Mouse (Mus musculus) spleen, adult 12 weeks (tissue): Measurements from ENCODE around the gene Bcor.

Source experiments
- DNase-seq: peaks from one replicate; pipeline ENCODE4 v3.0.0; 2022; ENCODE audit warnings: low spot score

Gene Bcor

DNA sequence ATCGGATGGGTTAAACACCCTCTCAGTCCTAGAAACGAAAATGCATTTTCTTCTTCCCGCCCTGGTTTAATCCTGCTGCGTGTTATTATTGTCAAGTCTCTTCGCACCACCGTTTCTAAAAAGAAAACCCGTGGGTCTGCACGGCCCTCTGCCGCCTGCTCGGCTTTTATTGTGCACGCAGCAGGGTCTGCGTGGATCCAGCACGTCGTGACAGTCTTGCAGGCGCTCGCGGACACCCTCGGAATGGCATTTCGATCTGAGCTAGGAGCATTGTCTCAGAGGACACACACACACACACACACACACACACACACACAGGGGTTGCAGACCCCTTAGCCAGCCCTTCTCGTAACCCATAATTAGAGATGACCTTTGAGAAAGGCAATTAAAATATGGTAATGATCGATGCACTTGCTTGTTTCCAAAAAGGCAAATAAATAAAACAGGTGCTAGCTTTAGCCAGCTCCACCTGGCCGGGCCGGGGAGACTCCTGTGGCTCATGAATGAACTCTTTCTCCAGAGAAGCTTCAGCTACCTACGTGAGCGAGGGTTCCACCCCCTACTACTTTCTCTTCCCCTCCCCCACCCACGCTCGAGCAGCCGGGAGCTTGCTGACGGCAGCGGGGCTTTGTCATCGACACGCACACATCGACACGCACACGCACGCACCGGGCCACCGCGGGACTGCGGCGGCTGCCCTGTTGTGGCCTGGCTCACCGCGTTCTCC is 8.7 kb downstream of the Bcor start:
- DNase-seq = no peak

DNA sequence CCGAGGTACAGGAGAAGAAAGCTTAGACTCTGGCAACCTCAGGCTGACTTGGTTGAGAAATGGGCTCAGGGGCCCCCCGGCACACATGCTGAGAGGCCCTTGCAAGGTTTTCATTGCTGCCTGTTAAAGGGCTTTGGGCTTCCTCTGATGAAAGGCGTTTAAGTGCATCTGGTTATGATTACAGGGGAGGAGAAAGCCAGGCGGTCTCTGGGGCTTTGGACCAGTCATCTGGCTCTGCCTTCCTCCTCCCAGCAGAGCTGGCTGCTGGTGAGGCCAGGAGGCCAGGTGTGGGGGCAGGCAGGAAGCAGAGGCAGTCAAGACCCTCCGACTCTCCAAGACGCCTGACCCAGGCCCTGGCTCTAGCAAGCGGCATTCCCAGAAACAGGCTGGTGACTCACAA is 9.7 kb downstream of the Bcor start:
- no peak for DNase-seq

DNA sequence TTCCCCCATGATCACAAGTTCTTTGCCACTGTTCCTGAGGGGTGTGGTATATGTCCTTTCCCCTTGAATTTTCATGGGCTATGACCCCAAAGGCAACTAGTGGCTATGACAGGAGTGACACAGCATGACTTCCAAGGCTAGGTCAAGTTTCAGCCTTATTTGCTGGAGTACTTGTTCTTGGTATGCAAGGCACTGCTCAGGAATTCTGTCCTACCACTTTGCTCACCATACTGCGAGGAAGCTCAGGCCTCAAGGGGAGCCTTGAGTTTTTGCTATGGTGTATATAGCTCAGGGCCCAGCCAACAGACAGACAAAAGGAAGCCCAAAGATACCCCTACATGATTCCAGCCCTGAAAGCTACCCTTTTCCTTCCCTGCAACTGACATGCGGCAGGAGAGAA is 13.9 kb downstream of the Bcor start:
- DNase-seq = no peak

DNA sequence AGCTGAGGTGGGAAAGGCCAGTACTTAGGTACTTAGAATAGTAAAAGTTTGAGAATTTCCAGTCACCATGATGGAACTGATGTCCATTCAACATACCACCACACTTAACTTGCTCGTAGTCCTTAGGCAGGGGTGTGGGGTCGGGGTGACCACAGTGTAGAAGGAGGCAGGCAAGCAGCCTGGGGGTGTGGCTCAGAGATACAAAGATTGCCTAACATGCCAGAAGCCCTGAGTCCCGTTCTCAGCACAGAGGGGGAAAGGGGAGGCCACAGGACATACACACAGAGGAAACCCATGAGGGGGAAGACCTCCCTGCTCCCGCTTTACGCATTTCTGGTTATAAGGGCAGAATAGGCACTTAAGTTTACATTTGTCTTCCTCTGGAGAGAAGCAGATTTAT is 17.3 kb downstream of the Bcor start:
- no peak for DNase-seq

DNA sequence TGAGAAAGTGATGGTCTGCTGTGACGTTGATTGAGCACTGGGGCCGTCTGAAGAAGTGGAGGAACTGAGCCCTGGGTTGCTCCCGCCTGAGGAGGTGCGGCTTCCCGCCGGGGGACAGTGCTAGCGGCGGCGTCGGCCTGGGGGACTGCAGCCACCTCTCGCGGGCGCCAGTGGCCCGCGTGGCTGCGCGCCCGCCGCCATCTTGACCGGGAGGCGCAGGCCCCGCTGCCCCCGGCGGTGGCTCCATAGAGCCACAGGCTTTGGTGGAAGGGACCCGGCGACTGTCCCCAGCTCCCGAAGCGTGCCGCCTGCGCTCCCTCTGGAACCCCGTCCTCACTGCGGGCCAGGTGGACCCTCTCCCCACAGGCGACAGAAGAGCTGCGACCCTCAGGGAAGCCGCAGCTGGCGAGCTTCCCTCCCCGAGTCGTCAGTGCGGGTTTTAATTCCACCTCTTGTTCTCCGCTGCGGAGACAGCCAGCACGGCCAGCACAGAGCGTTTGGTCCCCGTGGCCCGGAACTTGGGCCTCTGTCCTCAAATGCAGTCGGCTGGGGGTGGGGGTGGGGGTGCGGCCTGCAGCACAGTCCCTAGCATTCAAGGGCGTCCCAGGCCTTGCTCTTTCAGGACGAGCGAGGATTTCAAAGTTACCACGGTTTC is 19.9 kb downstream of the Bcor start:
- no peak for DNase-seq

DNA sequence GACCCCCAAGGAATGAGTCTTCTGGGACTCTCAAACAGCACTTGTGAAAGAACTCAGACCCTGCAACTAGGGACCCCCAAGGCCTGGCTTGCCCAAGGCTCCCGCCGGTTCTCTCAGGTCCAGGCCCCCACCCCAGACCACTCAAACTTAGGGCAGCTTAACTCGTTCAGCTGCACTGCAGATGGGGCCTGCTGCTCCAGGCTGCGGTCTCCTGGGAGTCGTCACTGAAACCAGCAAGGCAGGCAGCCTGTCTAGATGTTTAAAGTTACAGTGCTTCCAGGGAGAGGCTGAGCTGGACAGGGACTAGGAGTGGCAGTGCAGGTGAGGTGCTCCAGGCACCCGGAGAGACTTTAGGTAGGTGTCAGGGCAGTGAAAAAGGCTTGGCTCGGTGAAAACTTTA is 21.9 kb downstream of the Bcor start:
- no peak for DNase-seq

DNA sequence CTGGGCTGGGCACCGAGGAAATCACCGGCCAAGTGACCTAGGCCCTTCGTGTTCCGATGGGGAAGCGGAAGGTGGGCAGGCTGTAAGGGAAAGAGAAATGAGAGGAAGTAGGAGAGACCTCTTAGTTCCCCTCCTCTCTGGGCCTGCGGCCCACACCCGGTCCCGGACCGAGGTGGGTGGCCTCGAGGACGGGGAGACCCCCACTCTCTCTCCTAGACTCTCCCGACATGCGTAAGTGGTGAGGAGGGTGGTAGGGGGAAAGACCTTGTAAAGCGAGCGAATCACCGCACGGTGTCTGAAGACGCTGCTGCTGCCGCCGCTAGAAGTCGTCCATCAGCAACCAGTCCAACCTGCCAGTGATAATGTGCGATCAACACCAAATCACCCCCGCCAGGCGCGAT is 23.0 kb downstream of the Bcor start:
- DNase-seq = no peak

DNA sequence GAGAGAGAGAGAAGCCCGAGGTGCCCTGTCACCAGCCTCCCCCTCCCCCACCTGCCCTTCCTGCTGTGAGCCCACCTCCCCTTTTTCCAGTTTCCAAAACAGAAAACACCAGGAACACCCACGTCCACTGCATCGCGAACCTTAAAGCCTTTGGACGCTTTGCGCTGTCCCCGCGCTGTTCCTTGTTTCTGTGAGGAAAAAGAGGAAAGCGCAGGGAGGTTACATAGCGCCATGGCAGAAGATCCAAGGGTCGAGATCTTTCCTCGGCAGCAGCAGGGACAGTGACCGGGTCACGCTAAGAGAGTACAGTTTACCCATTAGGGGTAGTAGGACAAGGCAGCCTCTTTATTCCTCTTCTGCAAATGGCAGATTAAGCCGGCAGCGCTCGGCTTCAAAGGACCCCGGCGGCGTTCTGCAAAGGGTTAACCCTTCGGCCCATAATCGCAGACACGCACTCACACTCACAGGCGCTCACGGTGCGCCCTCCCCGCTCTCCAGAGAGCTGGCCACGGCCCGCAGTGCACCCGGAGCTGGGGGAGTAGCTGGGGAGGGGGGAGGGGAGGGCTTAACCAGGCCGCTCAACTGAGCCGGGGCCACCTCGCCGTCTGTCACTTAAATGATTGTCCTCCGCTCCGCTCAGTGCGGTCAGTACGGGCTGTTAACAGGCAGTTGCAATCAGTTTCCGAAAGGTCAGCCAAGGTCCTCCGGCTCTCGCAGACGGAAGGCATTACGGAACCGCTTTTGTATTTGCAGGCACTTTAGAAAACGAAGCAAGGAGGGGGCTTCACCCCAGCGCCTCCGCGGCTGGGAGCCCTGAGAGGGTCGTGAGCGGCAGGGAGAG is 23.7 kb downstream of the Bcor start:
- no peak for DNase-seq

DNA sequence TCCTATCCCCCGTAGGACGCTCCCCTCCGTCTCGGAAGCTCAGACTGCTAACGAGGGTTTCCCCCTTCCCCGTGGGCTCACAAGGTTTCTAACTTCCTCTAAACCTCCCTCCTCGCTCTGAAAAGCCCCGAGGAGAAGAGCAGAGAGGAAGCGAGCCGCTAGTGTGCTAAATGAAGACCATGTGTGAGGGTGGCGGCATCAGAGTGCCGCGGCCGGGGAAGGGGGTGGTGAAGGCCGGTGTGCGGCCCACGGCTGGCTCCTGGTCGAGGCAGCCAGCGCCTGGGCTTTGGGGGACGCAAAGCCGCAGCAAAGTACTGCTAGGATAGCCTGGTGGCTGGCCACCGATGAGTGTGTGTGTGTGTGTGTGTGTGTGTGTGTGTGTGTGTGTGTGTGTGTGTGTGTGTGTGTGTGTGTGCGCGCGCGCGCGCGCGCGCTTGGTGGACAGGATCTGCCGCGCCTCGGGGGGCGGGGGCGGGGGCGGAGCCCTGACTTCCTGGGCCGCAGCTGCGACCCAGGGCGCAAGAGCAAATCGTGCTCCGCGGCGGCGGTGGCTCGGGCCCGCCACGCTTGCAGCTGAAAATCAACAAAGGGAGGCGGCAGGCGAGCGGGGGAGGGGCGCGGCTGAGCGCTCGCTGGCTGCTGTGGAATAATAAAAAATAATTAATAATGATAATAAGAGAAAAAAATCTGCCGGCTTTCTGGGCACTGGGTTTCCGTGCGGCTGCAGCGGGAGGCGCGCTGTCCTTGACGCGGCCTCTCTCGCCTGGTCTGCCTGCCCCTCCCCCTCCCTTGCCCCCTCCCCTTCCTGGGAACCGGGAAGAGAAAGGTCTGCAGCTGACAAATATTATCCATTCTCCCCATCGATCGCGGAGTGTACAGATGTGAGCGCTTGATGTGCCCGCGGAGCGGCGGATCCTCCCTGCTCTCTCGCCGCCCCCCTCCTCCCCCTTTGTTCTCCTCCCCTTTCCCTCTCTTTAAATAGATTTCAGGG is 24.7 kb downstream of the Bcor start:
- DNase-seq = no peak

DNA sequence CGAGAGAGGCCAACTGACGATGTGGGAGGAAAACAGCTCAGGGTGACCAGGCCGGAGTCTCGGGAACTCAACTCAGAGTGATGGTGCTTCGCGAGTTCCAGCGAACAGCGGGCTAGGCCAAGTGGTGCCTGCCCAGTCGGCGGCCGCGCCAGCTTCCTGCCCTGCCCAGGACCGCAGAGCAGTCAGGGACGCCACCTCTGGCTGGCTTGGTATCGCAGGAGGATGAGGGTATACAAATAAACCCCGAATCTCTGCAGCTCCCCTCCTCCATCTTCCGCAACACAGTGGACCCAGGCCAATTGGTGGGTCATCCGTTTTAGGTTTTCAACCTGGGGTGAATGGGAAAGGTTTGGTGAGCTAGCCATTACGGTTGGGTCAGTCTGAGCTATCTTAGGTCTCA is 25.6 kb downstream of the Bcor start:
- no peak for DNase-seq

DNA sequence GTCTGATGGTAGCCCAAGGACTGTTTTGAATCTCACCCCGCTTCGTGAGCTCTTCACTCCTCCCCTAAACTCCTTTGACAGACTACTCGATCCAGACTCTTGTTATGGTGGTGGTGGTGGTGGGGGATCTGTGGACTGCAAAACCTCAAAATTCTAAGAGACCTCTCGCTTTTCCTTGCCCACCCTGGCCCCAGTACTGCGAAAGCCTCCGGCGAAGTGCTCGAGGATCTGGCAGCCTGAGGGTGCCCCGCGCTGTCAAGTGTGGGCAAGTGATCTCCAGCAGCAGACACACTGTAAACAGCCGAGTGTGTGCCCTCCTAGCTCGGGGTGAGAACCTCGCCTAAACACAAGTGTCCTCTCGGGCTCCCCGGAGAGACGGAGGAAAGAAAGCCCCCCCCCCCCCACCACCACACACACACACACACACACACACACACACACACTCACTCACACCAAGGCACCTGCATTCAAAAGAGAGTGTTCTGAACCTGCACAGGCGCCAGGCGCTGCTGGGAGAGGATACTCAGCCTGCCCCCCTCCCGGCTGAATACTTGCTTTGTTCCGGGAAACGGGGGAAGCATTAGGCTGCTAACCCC is 26.2 kb downstream of the Bcor start:
- no peak for DNase-seq

DNA sequence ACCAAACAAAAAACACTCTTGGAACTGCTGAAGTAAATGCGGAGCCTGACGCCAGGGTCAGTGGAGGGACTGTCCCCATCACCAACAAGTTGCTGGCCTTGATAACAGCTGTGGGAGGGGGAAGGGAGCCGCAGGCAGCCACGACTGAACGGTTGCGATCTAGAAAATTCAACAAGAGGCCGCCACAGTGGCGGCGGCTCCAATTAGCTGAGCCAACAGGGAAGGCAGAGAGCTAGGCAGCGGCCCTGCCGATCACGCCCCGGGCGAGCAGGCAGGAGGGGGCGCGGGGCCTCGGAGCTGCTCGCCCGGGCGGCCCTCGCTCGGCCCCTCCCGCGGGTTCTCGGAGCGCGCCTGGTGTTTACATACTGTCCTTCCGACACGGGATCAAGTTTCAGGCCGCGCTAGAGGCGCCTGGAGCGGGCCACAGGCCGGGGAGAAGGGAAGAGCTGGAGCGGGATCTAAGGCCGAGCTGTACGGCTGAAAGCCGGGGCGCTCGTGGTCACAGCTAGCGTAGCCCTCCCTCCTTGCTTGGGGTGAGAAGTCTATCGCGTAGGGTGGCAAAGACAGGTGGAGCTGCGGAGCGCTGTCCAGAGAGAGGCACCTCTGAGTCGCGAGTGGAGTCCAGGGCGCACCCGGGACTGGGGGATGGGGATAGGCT is 26.8 kb downstream of the Bcor start:
- no peak for DNase-seq

DNA sequence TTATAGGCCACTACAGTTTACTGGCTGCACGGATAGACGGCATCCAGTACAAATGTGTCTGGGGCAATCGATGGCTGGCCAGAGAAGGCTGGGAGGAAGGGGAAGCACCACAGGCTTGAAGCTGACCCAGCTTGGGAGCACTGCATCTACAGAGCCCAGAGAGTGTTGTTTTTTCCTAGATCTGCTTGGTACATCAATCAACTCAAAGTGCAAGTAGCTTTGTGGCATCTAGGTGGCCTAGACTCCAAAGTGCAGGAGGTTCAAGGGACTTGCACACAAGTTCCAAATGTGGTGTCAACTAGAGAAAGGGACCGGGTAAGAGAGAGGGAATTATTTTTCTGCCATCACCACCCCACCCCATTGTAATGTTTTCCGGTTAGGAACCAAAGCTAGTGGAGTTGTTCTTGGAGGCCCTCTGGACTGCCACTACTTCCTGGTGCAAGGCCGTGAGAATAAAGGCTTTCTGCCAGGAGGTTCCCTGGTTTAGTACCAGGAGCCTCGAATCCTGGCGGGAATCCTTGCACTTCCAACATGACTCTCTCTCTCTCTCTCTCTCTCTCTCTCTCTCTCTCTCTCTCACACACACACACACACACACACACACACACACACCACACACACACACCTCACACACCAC is 27.5 kb downstream of the Bcor start:
- DNase-seq = no peak

DNA sequence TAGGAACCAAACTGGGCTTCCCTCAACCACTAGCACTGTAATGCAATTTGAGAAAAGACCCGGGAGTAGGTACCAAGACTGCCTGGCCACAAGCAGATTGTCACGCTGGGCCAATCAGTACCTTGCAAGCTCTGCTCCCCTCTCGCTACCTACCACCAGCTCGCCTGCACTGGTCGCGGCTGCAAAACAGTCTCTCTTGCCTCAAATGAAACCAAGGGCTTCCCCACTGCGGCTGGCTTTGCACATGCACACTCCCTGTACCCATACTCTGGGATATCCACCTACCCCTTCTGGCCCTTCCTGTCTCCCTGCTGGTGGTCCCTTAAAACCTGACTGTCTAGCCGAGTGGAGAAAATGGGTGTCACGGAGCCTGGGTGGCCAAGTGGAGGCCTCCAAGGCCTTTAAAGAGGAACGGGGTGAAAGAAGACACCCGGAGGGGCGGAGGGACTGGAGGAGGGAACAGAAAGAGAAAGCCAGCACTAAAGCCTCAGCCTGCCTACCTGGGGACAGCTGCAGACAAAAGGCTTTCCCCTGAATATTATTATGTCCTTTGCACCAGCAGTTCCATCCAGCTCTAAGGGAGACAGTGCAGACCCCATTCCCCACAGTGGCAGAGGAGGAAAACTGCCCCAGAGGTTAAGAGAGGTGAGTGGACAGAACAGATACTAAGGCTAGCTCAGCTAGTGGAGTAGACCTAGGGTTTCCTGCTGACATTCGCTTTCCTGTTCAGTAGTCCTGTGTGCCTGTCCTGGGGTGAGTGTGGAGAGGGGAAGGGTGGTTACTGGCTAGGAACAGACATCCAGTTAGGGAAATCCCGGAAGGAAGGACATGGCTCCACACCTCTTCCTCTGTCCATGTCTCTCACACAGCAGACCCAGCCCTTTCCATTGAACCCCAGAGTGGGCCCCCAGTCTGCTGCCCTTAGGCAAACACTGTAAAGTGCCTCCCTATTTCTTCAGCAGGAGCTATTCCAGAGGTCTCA is 30.0 kb downstream of the Bcor start:
- DNase-seq = no peak

DNA sequence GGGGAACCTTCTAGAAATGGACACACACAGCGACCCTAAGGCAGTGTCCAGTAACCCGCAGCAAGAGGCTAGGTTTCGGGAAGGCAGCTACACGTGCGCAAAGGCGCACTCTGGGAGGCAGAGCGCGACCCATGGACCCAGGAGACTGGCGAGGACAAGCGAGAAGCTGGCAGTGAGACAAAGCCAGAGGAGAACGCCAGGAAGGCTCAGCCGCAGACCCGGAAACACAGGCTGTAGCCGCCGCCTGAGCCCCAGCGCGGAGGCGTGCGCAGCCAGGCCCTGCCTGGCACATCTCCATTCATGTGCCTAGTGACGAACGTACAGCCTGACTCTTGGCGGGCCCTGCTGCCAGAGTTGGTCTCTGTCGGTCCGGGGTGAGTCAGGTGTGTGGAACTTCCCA is 30.9 kb downstream of the Bcor start:
- no peak for DNase-seq

DNA sequence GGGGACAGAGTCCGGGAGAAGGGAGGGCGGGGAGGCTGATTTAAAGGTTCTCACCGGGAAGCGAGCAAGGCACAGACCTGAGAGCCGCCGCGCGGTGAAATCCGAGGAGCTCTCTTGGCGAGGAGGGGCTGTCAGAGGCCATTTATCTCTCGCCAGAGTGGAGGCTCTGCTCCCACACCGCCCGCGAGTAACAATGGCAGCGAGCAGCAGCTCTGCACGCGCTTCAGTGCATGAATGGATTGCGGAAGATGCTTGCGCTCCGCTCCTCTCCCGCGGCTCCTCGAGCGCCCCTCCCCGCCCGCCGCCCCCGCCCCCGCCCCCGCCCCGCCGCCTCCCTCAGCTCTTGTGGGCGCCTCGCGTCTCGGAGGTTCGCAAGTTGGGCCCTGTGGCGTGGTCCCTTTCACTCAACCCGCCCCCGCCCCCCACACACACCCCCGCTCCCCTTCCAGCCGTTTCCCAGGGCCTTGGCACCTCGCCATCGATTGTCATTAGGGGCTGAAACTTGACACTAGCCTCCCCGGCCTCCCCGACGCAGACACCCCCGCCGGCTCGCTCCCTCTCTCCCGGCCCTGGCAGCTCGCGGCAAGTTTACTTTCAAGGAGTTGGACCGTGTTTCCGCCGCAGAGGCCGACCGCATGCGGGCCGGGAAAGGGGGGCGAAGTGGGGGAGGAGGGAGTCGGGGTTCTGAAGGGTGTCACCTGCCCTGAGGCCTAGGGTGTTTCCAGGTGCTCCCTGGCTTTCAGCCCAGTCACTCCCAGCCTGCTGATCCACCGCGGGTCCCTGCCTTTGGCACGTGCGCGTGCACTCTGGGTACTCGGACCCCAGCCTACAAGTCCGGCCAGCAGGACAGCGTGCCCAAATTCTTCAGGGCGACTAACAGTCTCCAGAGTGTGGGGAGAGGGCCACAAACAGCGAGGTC is 31.7 kb downstream of the Bcor start:
- no peak for DNase-seq

DNA sequence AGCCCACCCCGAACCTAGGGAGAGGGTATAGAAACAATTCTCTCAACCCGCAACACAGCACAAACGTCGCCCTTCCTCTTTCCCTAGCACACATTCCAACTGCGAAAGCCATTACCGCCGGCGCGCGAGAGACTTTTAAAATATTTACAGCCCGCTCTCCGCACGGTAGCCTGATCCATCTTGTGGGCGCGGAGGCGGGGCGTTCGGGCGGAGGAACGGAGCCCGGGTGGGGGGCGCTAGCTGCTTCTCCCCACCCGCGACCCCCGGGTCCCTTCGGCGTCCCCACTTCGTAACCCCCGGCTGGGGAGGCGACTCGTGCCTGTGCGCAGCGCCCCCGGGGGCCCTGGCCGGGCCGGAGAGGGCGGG is 32.4 kb downstream of the Bcor start:
- no peak for DNase-seq

DNA sequence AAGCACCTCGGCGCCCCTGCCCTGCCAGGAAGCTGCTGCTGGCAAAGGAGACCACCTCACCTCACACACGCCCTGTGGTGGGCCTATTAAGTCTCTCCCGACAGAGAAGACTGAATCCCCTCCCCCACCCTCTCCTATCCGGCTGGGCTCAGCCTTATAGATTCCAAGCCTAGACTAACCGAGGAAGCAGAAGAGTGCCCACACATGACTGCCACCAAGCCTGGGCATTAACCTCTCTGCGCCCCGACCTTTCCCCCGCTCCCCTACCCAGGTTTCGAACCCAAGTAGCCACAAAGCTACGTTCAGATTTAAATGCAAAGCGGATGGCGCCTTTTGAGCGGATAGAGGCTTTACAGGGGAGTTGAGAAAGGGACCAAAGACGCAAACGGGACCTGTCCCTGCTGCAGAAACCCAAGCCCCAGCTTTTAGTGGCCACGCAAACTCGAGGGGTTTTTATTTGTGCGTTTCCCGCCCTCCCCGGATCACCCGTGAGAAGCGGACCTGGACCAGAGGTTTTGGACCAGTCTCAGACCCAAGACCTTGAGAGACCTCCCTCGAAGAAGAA is 33.0 kb downstream of the Bcor start:
- DNase-seq = no peak
